Mouse (Mus musculus) liver, postnatal 0 days (tissue): ENCODE data around the gene Mad2l1bp. TPM values are rescaled to one million over a fixed set of nuclear protein-coding genes. Genes with fewer than 3 reads are reported as not detected.

Source experiments
- ATAC-seq: fragments of 200-750 bp; cut with Nextera tagmentation; 2 replicates; pipeline ENCODE4 v1.8.0; 2017; ENCODE audit warnings: mild to moderate bottlenecking, moderate library complexity
- DNase-seq: peaks from one replicate; pipeline ENCODE4 v3.0.0-alpha.2; 2016
- H3K27ac ChIP-seq: fragments of 300-500 bp; sonication (generic); 2 replicates; pipeline ENCODE4 v1.5.1; 2014; ENCODE audit warnings: antibody characterized with exemption, moderate library complexity, mild to moderate bottlenecking, low read depth
- H3K27me3 ChIP-seq: fragments of 300-500 bp; sonication (generic); 2 replicates; pipeline ENCODE4 v1.6.1; 2014; ENCODE audit warnings: low read length, control low read depth, mixed read lengths; ENCODE audit not compliant: insufficient read depth
- H3K36me3 ChIP-seq: fragments of 300-500 bp; sonication (generic); replicated peaks from 2 replicates; pipeline ENCODE4 v1.6.1; 2014; ENCODE audit warnings: mild to moderate bottlenecking, control low read depth, low read length, moderate library complexity, mixed read lengths; ENCODE audit not compliant: insufficient read depth
- H3K4me1 ChIP-seq: fragments of 300-500 bp; sonication (generic); 2 replicates; pipeline ENCODE4 v1.6.1; 2014; ENCODE audit warnings: antibody characterized with exemption, mild to moderate bottlenecking, control low read depth; ENCODE audit not compliant: insufficient read depth
- H3K4me2 ChIP-seq: fragments of 300-500 bp; sonication (generic); 2 replicates; pipeline ENCODE4 v1.6.1; 2014; ENCODE audit warnings: low read depth, mild to moderate bottlenecking, low read length, moderate library complexity, mixed read lengths
- H3K4me3 ChIP-seq: fragments of 300-500 bp; sonication (generic); 2 replicates; pipeline ENCODE4 v1.5.1; 2014; ENCODE audit warnings: low read depth, low read length
- H3K9ac ChIP-seq: fragments of 300-500 bp; sonication (generic); replicated peaks from 2 replicates; pipeline ENCODE4 v1.6.1; 2014; ENCODE audit warnings: mild to moderate bottlenecking, moderate library complexity
- H3K9me3 ChIP-seq: fragments of 300-500 bp; sonication (generic); 2 replicates; pipeline ENCODE4 v1.6.1; 2016; ENCODE audit warnings: mild to moderate bottlenecking, control low read depth, low read length, mixed read lengths
- CTCF ChIP-seq: sonication (generic); IDR thresholded peaks from 2 replicates; pipeline ENCODE4 v1.5.1; 2016; ENCODE audit warnings: antibody characterized with exemption, low read depth
- EP300 ChIP-seq: IDR thresholded peaks from 2 replicates; pipeline ENCODE4 v1.6.1; 2016; ENCODE audit warnings: antibody characterized with exemption, low read depth, mild to moderate bottlenecking
- WGBS: fragments of 180-500 bp; shearing (Covaris S2); extraction: QIAGEN DNeasy Blood & Tissue Kit; methylation state at CpG from one replicate; pipeline ENCODE4 v1.1.7; 2014; ENCODE audit not compliant: insufficient replicate concordance; 5-methylcytosine and 5-hydroxymethylcytosine counted together
- polyA plus RNA-seq: library from polyadenylated mRNA; unstranded; fragments of >200 nt; fragmentation: Nextera tagmentation; extraction: Ambion mirVana; gene quantifications from 2 replicates; pipeline ENCODE4 v1.2.1, GENCODE M21; 2015

Gene Mad2l1bp
- polyA plus RNA-seq, 1 experiment from 2014 or later, result 25.3 TPM

GRCm38 (mm10) chr17:46164301-46164700 is 10.9 kb upstream of the Mad2l1bp start:
- Histone ChIP-seq H3K27me3 (no peaks in the 10 kb centered on the region), H3K4me3 (no peak overlapping the region), H3K9ac (no peak overlapping the region), H3K4me2 (no peak overlapping the region), H3K36me3 (peaks cover 61% of the 10 kb centered on the region), H3K4me1 (peaks cover 21% of the 10 kb centered on the region), H3K9me3 (no peaks in the 10 kb centered on the region), H3K27ac (no peak overlapping the region)
- DNase-seq, result no peak
- 92% methylated on average over 8 of the region's 8 CpGs for WGBS
- TF ChIP-seq CTCF (no peak), EP300 (no peak)
- no peak for ATAC-seq

GRCm38 (mm10) chr17:46162951-46163421 is 9.6 kb upstream of the Mad2l1bp start:
- H3K9me3 ChIP-seq, result no peaks in the 10 kb centered on the region
- peak overlapping the region; percentile 89 for H3K9ac ChIP-seq
- TF ChIP-seq CTCF, result no peak
- 0 out of 2 replicates have a peak, but pooled peaks have one; percentile 36 for TF ChIP-seq EP300
- peak overlapping the region; percentile 98 for H3K27ac ChIP-seq
- peak; percentile 4 for ATAC-seq
- peak overlapping the region; percentile 86 for H3K4me2 ChIP-seq
- DNase-seq, result peak; percentile 77
- peak overlapping the region; percentile 87 for H3K4me3 ChIP-seq
- H3K27me3 ChIP-seq, result no peaks in the 10 kb centered on the region
- 18% methylated on average over 9 of the region's 9 CpGs for WGBS
- peaks cover 29% of the 10 kb centered on the region for H3K4me1 ChIP-seq
- peaks cover 48% of the 10 kb centered on the region for H3K36me3 ChIP-seq

DNA sequence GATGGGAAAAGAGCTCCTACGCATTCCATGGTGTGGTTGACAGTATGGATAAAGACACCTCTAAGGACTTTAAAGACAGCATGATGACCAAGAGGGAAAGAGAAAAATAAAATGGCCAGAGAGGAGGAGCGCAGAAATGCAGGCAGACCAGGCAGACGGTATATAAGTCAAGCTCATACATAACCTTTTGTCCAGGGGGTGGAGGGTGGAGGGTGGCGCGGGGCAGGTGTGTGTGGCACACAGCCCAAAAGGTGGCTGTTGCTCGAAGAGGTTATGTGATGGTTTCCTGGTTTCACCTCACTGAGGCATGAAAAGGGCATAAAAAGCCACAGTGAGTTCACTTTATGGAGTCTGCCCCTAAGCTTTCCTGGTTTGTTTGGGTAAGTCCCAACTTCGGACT is 9.2 kb upstream of the Mad2l1bp start:
- WGBS, result 54% methylated on average over 7 of the region's 7 CpGs
- Histone ChIP-seq H3K9ac (peak overlapping the region; percentile 89), H3K4me3 (peak overlapping the region; percentile 87), H3K27me3 (no peaks in the 10 kb centered on the region), H3K9me3 (no peaks in the 10 kb centered on the region), H3K4me2 (peak overlapping the region; percentile 86), H3K36me3 (peaks cover 44% of the 10 kb centered on the region), H3K27ac (peak overlapping the region; percentile 98), H3K4me1 (peaks cover 31% of the 10 kb centered on the region)
- no peak for ATAC-seq
- TF ChIP-seq CTCF (no peak), EP300 (no peak)
- DNase-seq, result no peak

DNA sequence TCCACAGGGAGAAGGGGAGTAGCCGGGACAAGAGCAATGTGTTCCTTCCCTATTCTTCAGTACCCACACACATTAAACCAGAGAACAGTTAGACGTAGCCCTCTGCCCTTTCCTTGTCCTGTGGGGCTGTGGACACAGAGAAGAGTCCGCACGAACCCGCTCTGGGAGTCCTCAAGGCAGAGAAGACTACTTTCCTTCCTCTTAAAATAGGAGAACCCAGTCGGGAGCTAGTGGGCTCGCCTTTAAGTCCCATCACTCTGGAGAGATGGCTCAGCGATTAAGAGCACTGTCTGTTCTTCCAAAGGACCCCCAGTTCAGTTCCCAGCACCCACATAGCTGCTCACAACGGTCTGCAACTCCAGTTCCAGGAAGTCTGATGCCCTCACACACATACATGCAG is 8.4 kb upstream of the Mad2l1bp start:
- H3K9ac ChIP-seq, result peak overlapping the region; percentile 89
- 46% methylated on average over 9 of the region's 9 CpGs for WGBS
- H3K9me3 ChIP-seq, result no peaks in the 10 kb centered on the region
- peaks cover 39% of the 10 kb centered on the region for H3K4me1 ChIP-seq
- DNase-seq (no peak), ATAC-seq (no peak)
- no peak for TF ChIP-seq CTCF
- no peak for TF ChIP-seq EP300
- H3K4me2 ChIP-seq, result peak overlapping the region; percentile 86
- H3K36me3 ChIP-seq, result peaks cover 36% of the 10 kb centered on the region
- peak overlapping the region; percentile 98 for H3K27ac ChIP-seq
- H3K27me3 ChIP-seq, result no peaks in the 10 kb centered on the region
- peak overlapping the region; percentile 87 for H3K4me3 ChIP-seq

- DNase-seq (no peak), ATAC-seq (no peak)
- Histone ChIP-seq H3K27me3 (no peaks in the 10 kb centered on the region), H3K9me3 (no peaks in the 10 kb centered on the region), H3K9ac (peak overlapping the region; percentile 89), H3K27ac (peak overlapping the region; percentile 98), H3K4me3 (peak overlapping the region; percentile 87), H3K4me1 (peaks cover 42% of the 10 kb centered on the region), H3K4me2 (peak overlapping the region; percentile 86), H3K36me3 (peaks cover 30% of the 10 kb centered on the region)
- TF ChIP-seq CTCF (no peak), EP300 (no peak)
- 0% methylated on average over 19 of the region's 19 CpGs for WGBS
These were observed 7.8 kb upstream of the Mad2l1bp start for GRCm38 (mm10) chr17:46161179-46161578.

DNA sequence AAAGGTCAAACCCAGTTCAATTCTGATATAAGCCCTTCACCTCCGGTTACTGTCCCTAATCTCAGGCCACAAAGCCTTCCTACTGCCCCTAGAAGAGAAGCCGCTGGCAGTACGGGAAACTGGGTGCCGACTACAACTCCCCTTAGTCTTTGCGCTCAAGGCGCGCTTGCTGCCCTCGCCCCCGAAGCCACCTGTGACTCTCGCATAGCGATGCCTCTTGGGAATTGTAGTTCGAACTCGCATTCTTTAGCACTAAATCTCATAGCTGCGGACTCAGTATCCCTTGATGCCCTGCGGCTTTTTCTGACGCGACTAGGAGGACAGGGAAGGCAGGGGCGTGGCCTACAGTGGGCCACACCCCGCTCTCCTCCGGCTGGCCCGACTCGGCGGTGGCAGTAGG is 7.3 kb upstream of the Mad2l1bp start, which contains the start of gene Gtpbp2:
Gene Gtpbp2 (plus strand): TSS at position 347 of the 400 bp plus-strand sequence.
- Histone ChIP-seq H3K4me3 (peak within 1 kb of the TSS; percentile 87), H3K9me3 (no peaks in the 10 kb centered on the region), H3K27ac (peak within 1 kb of the TSS; percentile 98), H3K4me1 (peaks cover 46% of the 10 kb centered on the region), H3K36me3 (peaks cover 25% of the 10 kb centered on the region), H3K4me2 (peak within 1 kb of the TSS; percentile 86), H3K27me3 (no peaks in the 10 kb centered on the region), H3K9ac (peak within 1 kb of the TSS; percentile 89)
- under 1% methylated on average over 23 of the region's 23 CpGs for WGBS
- DNase-seq (peak; percentile 95), ATAC-seq (peak; percentile 86)
- no peak for TF ChIP-seq EP300
- no peak for TF ChIP-seq CTCF

DNA sequence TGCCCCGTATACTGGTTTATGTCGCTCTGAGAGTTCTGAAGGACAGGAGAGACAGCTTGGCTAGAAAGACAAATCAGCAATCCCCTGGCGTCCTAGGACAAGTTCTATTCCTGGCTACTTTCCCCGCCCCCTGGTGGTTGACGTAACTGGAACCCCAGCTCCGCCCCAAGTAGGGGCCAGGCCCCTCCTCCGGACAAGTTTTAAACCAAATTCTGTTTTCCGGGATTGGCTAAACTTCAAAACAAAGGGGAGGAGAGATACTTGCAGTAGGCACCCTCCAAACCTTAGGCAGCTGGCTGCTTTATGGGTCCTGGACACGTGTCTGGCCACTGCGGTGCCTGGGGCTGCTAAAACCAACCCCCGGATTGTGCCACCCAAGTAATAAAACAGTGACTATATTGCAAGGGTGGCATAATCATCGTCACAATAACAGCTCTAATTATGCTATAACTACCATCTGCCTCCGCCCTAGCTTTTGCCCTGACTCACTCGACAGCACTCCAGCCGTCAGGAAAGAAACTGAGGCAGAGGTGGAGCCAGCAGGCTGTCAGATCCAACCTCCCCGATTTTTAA is 6.8 kb upstream of the Mad2l1bp start:
- peaks cover 46% of the 10 kb centered on the region for H3K4me1 ChIP-seq
- H3K9me3 ChIP-seq, result no peaks in the 10 kb centered on the region
- DNase-seq (peak; percentile 96), ATAC-seq (peak; percentile 70)
- peak overlapping the region; percentile 81 for H3K4me2 ChIP-seq
- WGBS, result under 1% methylated on average over 16 of the region's 16 CpGs
- TF ChIP-seq CTCF (peak; percentile 69), EP300 (peak; percentile 66)
- peak overlapping the region; percentile 98 for H3K27ac ChIP-seq
- peak overlapping the region; percentile 74 for H3K9ac ChIP-seq
- H3K36me3 ChIP-seq, result peaks cover 20% of the 10 kb centered on the region
- H3K27me3 ChIP-seq, result no peaks in the 10 kb centered on the region
- peak overlapping the region; percentile 87 for H3K4me3 ChIP-seq
